Mouse (Mus musculus): ENCODE measurements at regions not wholly inside any gene's neighbourhood (a gene's known extent, or its start where the extent isn't known, plus 50 kb on each side); places are given as distances from the start of the nearest gene placed in this dataset.

GRCm38 (mm10) chr1:61103581-61103980, 125.9 kb downstream of the Icos start:
- no peak overlapping the region for H3K4me3 ChIP-seq (ENCODE audit: insufficient read depth, low read depth, low read length)
- H3K27ac ChIP-seq (replicated peaks; ENCODE audit: low read depth, low read length) = no peak overlapping the region
- no peaks in the 10 kb centered on the region for H3K4me1 ChIP-seq (ENCODE audit: control insufficient read depth, insufficient read depth, insufficient read length, low read length)

- Histone ChIP-seq H3K4me3 (ENCODE audit: insufficient read depth, low read depth, low read length) (no peak overlapping the region), H3K4me1 (ENCODE audit: control insufficient read depth, insufficient read depth, insufficient read length, low read length) (no peaks in the 10 kb centered on the region), H3K27ac (replicated peaks; ENCODE audit: low read depth, low read length) (no peak overlapping the region)
These were observed 134.1 kb downstream of the Icos start for GRCm38 (mm10) chr1:61111731-61112309.

DNA sequence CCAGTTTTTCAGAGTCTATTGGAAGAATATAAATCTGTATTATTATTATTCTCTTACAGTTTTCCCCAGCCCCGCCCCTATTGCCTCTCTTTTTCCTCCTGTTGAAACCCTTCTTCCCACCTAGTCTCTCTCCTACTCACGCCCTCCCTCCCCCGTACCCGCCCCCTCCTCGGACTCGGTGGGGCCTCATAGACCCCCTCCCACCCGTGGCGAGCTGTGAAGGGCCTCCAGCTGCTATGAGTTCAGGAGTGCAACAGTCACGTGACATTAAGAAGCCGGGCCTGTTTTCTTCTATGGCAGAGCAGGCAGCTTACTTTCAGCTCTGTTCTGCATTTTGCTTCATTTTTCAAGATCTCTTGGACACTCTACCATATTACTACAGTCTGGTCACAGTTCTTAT, 139.8 kb downstream of the Icos start:
- Histone ChIP-seq H3K4me1 (ENCODE audit: control insufficient read depth, insufficient read depth, insufficient read length, low read length) (no peaks in the 10 kb centered on the region), H3K4me3 (ENCODE audit: insufficient read depth, low read depth, low read length) (no peak overlapping the region)

DNA sequence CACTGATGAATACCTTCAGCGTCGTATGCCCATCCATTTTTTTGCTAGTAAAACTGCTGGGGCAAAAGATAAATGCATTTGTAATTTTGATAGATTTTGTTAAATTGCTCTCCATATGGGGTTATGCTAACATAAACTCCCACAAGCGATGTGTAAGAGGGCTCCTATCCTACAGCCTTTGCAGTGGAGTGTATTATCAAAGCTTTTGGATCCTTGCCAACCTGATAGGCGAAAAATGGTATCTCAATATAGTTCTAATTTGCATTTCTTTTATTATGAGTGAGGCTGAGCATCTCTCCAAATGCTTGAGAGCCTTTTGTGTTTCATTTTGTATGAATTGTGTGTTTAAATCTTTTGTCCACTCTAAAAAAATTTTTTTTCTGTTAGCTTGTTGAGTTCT, 140.3 kb downstream of the Icos start:
- no peak overlapping the region for H3K27ac ChIP-seq (replicated peaks; ENCODE audit: low read depth, low read length)
- no peak overlapping the region for H3K4me3 ChIP-seq (ENCODE audit: insufficient read depth, low read depth, low read length)
- no peaks in the 10 kb centered on the region for H3K4me1 ChIP-seq (ENCODE audit: control insufficient read depth, insufficient read depth, insufficient read length, low read length)

More for the DNA sequence above, 139.8 kb downstream of the Icos start:
- no peak overlapping the region for H3K27ac ChIP-seq (replicated peaks; ENCODE audit: low read depth, low read length)

GRCm38 (mm10) chr1:61121480-61121879, 143.8 kb downstream of the Icos start:
- Histone ChIP-seq H3K4me1 (ENCODE audit: control insufficient read depth, insufficient read depth, insufficient read length, low read length) (no peaks in the 10 kb centered on the region), H3K27ac (replicated peaks; ENCODE audit: low read depth, low read length) (no peak overlapping the region), H3K4me3 (ENCODE audit: insufficient read depth, low read depth, low read length) (no peak overlapping the region)

DNA sequence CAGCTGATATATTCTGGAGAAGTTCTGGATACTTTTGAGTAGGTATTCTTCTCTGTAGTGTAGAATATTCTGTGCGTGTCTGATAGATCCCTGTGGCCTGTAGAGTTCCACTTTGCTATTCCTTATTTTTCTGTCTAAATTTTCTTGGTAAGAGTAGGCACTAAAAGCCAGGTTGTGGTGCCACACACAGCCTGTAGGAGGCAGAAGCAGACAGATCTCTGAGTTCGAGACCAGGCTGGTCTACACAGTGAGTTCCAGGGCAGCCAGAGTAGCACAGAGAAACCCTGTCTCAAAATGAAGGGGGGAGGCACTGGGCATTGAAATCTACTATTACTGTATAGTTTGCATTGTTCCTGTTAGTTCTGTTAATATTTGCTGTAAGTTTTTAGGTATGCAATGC, 147.4 kb downstream of the Icos start:
- Histone ChIP-seq H3K27ac (replicated peaks; ENCODE audit: low read depth, low read length) (no peak overlapping the region), H3K4me3 (ENCODE audit: insufficient read depth, low read depth, low read length) (no peak overlapping the region)

DNA sequence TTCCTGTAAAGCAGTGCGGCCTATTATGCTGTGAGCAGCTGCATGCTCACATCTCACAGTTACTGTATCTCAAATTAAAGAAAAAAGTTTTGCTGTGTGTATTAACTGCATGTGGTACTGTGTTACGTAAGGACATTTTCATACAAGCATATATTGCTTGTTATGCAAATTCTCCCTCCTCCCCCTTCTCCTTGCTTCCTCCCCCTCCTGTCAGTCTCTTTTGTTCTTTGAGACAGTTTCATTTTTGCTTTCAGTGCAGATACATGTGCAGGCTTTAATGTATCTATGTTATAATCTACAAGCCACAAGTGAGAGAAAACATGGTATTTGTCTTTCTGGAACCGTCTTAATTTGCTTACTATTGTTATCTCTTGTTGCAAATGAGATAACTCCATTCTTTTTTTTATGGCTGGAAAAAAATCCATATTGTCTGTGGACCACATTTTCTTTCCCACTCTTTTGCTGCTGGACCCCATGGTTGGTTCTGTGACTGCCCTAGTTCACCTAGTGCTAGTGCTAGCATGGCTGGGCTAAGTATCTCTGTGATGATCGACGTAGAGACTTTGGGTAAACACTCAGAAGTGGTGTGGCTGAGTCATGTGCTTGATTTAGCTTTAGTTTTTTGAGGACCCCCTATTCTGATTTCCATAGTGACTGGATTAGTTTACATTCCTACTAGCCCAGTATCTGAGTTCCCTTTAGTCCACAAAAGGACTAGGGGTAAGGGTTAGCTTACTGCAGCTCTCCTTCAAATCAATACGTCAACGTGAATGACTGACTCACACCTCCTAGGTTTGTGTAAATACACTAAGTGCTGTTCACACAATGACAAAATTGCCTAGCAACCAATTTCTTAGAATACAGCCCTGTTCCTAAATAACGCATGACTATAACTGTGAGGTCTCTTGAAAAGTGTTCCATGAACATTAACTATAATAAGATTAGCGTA, 158.1 kb downstream of the Icos start:
- H3K4me3 ChIP-seq (ENCODE audit: insufficient read depth, low read depth, low read length) = no peak overlapping the region
- H3K4me1 ChIP-seq (ENCODE audit: control insufficient read depth, insufficient read depth, insufficient read length, low read length) = peaks cover 5% of the 10 kb centered on the region
- no peak overlapping the region for H3K27ac ChIP-seq (replicated peaks; ENCODE audit: low read depth, low read length)

More for the DNA sequence above, 147.4 kb downstream of the Icos start:
- no peaks in the 10 kb centered on the region for H3K4me1 ChIP-seq (ENCODE audit: control insufficient read depth, insufficient read depth, insufficient read length, low read length)

DNA sequence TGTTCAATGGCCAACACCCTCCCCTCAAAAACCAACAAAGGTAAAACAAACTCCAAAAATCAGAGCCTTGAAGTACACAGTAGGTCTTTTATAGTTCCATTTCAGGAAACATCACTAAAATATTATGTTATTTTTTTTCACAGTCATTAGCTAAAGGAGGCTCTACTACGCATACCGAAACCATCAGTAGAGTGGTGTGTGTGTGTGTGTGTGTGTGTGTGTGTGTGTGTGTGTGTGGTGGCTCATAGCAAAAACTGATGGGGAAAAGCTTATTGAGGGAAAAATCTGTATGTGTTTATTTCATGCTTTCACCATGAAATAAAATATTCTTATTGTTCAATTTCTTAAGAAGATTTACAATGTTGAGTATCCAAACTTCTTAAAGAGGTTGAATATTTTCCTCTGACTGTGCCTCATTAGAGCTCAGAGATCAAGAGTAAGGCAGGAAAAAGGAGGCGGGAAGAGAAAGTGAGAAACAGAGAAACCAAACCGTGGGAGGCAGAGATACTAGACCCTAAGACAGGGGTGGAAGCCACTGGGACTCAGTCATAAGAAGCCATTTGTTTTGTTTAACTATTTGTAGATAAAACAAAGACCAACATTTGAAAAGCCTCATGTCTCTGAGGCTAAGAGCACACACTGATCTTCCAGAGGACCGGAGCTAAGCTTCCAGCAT, 159.6 kb downstream of the Icos start:
- Histone ChIP-seq H3K27ac (replicated peaks; ENCODE audit: low read depth, low read length) (no peak overlapping the region), H3K4me3 (ENCODE audit: insufficient read depth, low read depth, low read length) (no peak overlapping the region), H3K4me1 (ENCODE audit: control insufficient read depth, insufficient read depth, insufficient read length, low read length) (peaks cover 18% of the 10 kb centered on the region)

DNA sequence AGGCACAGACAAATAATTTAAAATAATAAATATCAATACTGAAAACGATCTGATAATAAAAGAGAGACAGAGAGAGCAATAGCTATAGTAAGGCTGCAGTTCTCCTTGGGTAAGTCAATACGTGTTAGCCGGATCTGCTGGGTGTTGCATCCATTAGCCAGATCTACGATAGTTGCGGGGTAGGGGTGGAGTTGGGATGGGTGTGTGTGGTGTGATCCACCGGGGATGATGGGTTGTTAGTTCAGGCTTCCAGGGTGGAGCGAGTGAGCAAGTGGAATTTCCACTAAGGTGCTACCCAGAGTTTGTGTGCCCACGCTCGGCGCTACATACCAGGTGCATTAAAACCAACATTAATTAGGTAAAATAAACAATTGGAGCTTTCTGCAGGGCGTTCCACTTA, 160.2 kb downstream of the Icos start:
- no peak overlapping the region for H3K27ac ChIP-seq (replicated peaks; ENCODE audit: low read depth, low read length)
- H3K4me1 ChIP-seq (ENCODE audit: control insufficient read depth, insufficient read depth, insufficient read length, low read length) = peaks cover 22% of the 10 kb centered on the region
- no peak overlapping the region for H3K4me3 ChIP-seq (ENCODE audit: insufficient read depth, low read depth, low read length)

DNA sequence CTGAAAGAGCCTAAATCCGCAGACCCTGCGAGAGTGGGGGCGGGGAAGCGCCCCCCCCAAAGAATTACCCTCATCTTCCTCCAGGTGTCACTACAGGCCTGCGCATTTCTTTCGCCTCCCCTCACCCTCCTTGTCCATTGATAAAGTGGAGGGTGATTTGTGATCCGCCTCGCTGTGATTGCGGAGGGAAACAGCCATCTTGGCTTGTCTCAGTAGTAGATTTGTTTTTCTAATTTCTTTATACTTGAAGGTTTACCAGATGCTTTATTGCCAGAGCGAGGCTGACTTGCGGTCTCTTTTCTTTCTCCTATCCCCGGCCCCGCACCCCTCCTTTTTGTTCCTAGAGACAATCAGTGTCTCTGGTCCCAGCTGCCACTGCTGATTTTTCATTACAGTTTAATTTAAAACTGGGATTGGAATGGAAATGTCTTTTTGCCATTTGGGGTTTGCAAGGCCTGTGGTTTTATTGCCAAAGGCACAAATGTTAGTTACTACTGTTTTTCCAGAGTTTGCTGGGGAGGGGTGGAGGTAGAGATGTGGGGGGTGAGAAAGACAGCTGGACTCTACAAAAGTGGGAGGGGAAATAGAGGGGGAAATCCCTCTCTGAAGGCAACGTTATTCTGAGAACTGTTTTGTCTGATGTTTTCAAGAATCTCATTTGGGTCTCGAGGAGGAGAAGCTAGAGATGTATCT, 161.7 kb downstream of the Icos start:
- H3K4me1 ChIP-seq (ENCODE audit: control insufficient read depth, insufficient read depth, insufficient read length, low read length) = peaks cover 29% of the 10 kb centered on the region
- H3K4me3 ChIP-seq (ENCODE audit: insufficient read depth, low read depth, low read length) = no peak overlapping the region
- no peak overlapping the region for H3K27ac ChIP-seq (replicated peaks; ENCODE audit: low read depth, low read length)

GRCm38 (mm10) chr1:61139984-61140648, 162.4 kb downstream of the Icos start:
- H3K4me1 ChIP-seq (ENCODE audit: control insufficient read depth, insufficient read depth, insufficient read length, low read length) = peaks cover 31% of the 10 kb centered on the region
- H3K27ac ChIP-seq (replicated peaks; ENCODE audit: low read depth, low read length) = no peak overlapping the region
- no peak overlapping the region for H3K4me3 ChIP-seq (ENCODE audit: insufficient read depth, low read depth, low read length)

DNA sequence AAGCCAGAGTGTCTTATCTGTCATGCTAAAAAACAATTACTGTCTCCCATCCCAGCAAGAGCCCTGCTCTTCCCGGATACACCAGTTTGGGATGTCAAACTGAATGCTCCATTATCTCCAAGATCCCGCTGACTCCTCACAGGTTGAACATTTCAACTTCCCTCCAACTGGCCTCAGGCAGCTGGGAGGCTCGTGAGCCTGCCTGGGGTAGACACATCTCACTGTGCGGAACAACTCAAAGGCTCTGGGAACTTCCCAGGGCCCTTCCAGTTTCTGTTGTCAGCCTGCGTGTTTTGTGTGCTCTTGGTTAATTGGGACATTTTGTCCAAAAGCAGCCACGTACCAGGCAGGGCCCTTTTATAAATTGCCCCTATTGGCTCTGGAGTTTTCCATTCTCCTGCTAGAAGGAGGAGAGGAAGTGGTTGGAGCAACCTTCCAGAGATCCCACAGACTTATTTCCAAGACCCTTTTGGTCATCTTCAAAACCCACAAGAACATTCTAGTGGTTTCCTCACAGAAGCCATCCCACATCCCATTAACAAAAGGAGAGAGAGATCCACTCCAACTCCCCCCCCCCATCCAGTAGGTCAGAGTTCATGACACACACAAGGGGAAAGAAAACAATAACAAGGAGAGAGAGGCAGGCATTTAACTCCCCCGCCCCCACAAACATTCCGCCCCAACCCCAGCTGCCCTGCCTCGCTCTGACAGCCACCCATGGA, 163.3 kb downstream of the Icos start:
- H3K27ac ChIP-seq (replicated peaks; ENCODE audit: low read depth, low read length) = no peak overlapping the region
- H3K4me1 ChIP-seq (ENCODE audit: control insufficient read depth, insufficient read depth, insufficient read length, low read length) = peaks cover 32% of the 10 kb centered on the region
- H3K4me3 ChIP-seq (ENCODE audit: insufficient read depth, low read depth, low read length) = no peak overlapping the region

DNA sequence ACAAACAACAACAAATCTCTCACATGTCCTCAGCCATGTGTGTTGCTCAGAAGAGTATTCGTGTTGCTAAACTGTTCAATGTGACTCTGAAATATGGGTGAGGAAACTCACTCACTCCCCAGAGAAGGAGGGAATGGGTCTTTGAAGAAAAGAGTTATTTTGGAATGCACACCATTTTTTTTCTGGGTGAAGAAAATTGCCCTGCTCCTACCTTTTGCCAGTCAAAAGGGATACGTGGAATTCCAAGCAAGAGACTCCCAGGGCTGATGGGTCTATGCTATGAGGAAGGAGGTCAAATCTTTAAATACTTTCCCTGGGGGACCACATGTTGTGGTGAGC, 163.8 kb downstream of the Icos start:
- peaks cover 32% of the 10 kb centered on the region for H3K4me1 ChIP-seq (ENCODE audit: control insufficient read depth, insufficient read depth, insufficient read length, low read length)
- no peak overlapping the region for H3K4me3 ChIP-seq (ENCODE audit: insufficient read depth, low read depth, low read length)
- H3K27ac ChIP-seq (replicated peaks; ENCODE audit: low read depth, low read length) = 0 out of 2 replicates have a peak overlapping the region, but pooled peaks have one; percentile 27

DNA sequence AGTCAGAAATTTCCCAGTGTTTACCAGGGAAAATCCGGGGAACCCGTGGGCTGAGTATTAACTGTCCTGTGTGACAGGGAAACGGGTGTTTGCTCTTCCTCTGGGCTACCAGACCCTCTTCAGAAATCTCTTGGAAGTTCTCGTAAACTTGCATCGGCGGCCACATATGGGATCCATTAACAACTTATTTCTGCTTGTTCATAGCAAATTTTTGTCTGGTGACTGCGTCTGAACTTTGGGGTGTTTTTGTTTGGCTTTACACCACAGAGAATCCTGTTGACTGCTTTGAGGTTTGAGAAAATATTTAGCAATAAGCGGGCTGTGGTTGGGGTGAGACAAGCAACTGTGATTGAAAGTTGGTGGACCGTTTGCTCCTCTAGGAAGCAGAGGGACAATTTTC, 164.2 kb downstream of the Icos start:
- Histone ChIP-seq H3K4me1 (ENCODE audit: control insufficient read depth, insufficient read depth, insufficient read length, low read length) (peaks cover 32% of the 10 kb centered on the region), H3K4me3 (ENCODE audit: insufficient read depth, low read depth, low read length) (no peak overlapping the region), H3K27ac (replicated peaks; ENCODE audit: low read depth, low read length) (0 out of 2 replicates have a peak overlapping the region, but pooled peaks have one; percentile 27)

Data from brown adipose tissue, adult 24 weeks (tissue).